Mouse (Mus musculus): ENCODE results near the gene Cramp1l.
"Not testable (repeated sequence)": the region's sequence is repeated elsewhere in the genome, so short reads cannot be mapped to it uniquely, and the experiment has no call there.

Gene Cramp1l

DNA sequence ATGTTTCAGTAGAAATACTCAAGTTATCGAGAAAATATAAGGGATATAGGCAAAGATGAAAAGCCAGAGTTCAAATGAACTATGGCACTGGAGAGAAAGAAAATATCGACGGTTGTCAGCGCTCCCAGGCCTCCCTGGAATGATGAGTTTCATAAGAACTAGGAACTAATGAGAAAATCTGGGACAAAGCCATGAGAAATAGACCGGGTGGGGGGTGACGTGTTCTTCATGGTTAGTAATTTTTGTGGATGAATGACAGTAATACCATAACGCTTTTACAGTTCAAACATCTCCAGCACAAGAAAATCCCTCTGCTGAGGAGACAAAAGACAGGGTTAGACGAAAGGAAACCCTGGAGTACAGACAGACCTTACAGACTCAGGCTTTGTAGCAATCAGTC lies 56.2 kb downstream of the Cramp1l start:
- DNase-seq (ENCODE audit: low read depth, low spot score): no peak

DNA sequence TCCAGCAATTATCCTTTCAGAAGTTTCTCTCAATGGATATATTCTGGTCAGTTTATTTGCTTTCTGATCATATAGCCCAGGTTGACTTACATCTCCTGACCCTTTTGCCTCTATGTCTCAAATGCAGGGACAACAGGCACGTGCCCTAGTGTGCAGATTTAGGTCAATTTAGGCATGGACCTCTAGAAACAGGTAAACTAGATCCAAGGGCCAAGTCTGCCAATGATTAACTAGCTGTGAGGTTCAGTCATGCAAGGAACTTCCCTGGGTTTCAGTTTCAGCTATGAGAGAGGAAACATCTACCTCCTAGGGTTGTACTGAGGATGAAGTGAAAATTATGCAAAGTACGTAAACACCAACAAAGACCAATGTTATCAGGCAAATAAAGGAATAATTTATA lies 62.3 kb downstream of the Cramp1l start:
- no peak for DNase-seq (ENCODE audit: low read depth, low spot score)

DNA sequence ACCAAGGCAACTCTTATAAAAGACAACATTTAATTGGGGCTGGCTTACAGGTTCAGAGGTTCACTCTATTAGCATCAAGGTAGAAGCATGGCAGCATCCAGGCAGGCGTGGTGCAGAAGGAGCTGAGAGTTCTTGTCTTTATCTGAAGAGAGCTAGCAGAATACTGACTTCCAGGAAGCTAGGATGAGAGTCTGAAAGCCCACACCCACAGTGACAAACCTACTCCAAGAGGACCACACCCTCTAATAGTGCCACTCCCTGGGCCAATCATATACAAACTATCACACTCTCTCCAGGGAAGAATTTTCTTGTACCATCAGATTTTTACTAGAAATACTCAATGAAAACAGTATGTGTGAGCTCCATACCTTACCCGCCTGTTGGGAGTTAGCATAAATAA lies 64.9 kb downstream of the Cramp1l start:
- no peak for DNase-seq (ENCODE audit: low read depth, low spot score)

DNA sequence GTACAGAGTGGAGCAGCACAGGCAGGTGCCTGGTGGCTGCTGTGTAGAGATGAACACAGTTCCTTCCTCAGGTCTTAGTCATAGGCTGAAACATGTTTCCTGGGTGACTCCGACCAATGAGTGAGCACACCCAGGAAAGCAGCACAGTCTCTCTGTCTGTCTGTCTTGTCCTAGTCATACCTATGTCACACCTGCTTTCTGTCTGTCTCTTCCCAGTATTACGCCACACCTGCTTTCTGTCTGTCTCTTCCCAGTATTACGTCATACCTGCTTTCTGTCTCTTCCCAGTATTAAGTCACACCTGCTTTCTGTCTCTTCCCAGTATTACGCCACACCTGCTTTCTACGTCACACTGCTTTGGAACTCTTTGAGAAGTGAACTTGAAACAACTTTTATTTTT lies 67.4 kb downstream of the Cramp1l start:
- no peak for DNase-seq (ENCODE audit: low read depth, low spot score)

DNA sequence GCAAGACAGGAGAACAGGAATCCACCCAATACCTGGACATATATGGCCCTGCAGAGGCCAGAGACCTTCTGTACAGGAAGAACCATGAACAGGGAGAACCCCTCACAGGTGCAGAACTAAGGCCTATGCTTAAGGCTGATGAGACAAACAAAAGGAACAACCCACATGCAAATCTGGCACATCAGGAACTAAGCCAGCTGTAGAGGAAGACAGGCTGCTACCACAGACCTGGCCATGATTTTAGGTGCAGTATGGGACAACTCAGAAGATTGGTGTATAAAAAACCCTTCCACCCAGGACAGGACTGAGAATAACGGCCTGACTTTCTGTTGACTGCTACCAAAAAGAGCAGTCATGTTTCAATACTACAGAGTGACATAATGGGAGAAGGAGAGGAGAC lies 72.0 kb downstream of the Cramp1l start:
- DNase-seq (ENCODE audit: low read depth, low spot score): not testable (repeated sequence)

DNA sequence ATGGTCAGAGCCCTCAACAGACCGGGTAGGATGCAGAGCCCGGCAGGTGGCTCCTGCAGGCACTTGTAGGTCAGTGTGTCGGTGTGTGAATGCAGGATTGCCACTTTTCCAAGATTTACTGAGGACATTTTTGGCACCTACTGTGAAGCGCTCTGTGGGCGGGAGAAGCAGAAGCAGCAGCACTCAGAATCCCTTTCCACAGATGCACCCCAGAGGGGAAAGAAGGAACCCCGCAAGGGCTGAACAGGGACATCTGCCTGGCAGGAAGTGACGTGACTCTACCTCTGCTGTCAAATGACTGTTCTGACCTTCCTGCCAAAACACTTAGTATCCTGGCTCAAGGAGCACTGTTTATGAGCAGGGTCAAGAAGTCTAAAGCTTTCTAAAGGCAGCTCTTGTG lies 72.6 kb downstream of the Cramp1l start:
- no peak for DNase-seq (ENCODE audit: low read depth, low spot score)

DNA sequence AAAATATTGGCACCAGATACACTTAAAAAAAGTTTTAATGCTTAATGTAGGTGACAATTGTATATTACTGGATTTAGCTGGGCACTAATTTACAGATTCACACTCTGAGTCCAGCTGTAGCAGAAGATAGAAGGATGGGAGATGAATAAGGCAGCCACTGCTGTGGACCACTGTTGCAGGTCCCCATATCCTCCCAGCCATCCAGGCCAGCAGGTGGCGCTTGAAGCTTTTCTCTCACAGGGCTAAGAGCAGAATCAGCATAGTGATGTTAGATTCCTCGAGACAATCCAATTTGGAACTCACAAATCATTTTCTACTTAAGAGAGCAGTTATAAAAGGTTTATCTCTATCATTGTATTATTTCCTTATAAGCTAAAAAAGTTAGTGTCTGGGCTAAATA lies 73.1 kb downstream of the Cramp1l start:
- DNase-seq (ENCODE audit: low read depth, low spot score): not testable (repeated sequence)

DNA sequence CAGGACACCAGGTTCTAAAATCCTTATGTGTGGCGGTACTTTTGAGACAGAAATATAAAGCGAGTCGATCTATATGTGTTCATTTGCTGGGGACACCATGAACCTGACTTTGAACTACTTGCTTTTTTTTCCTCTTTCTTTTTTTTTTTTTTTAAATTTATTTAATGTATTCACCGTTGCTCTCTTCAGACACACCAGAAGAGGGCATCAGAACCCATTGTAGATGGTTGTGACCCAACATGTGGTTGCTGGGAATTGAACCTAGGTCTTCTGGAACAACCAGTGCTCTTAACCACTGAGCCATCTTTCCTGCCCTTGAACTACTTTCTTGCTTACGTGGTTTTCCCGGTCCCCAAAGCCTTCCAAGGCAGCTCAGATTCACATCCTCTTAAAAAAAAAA lies 78.3 kb downstream of the Cramp1l start:
- DNase-seq (ENCODE audit: low read depth, low spot score): no peak

DNA sequence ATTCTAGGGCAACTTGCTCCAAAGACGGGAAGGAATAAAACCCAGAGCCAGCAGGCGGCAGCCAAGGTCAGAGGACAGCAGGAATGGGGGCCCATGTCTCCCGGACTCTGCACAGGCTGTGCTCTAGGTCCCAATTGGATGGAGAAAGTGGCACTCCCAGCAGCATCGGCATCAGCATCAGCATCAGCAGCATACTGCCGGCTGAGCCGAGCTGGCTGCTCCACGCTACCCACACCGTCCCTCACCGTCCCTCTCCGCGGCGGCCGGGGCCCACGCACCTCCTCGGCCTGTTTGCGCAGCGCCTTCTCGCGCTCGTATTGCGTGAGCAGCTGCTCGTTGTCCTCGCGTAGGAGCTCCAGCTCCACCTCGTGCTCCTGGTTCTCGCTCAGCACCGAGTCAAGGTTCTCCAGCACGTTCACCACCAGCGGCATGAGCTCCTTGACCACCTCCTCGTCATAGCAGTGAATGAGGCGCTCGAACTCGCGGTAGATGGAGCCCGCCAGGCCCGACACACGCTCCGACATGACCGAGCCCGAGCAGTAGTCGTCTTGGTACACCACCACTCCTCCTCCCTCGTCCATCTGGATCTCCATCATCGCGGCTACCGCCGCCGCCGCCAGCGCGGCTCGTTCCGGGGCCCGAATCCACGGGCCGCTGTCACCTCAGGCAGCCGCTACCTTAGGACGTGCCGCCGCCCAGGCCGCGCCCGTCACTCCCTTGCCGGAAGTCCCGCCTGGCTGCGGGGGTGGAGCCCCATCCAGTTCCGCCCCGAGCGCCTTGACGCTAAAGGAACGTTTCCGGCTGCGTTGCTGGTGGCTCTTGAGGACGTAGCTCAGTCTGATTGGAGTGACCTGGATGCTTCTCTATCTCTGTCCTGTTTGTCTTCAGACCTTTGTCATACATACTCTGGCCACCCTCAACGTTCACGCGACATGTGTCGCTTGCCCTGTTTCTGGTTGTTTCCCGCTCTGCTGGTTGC lies 79.0 kb downstream of the Cramp1l start, which contains the start of gene Mapk8ip3:
TSS of gene Mapk8ip3 (minus strand) at position 719 of the 979 bp plus-strand sequence.
- peak; percentile 85 for DNase-seq (ENCODE audit: low read depth, low spot score)

DNA sequence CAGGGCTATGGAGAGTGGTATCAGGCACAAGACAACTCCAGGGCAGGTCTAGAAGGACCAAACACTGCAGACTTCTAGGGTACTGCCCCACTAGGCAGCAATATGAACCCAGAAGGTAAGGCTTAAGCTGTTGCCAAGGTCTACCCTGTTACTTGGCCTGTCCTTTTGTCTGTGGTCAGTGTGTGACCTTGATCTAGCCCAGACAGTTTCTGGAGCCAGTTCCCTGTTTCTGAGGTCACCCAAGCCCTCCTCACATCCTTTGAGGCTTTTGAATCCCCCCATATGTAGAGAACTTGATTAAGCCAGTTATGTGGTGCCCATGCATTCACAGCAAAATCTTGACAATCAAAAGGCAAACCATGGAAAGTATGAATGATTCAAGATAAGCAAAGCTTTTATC lies 79.9 kb downstream of the Cramp1l start:
- DNase-seq (ENCODE audit: low read depth, low spot score): no peak

DNA sequence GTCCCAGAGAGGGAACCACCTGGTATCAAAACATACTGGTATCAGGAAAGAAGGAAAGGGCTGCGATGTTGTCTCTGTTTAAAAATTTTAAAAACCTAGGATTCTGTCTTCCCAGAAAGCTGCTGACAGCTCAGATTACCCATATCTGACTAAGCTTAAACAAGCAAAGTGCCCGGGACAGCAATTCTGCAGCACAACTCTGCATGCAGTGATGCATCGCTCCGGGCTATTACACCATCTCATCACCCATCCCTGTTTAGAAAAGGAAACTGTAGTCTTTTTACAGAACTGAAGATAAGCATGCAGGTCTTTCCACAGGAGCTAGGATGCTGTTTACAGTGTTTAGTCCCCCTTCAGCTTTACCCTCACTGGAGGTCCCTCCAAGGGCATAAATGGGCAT lies 80.7 kb downstream of the Cramp1l start:
- no peak for DNase-seq (ENCODE audit: low read depth, low spot score)

DNA sequence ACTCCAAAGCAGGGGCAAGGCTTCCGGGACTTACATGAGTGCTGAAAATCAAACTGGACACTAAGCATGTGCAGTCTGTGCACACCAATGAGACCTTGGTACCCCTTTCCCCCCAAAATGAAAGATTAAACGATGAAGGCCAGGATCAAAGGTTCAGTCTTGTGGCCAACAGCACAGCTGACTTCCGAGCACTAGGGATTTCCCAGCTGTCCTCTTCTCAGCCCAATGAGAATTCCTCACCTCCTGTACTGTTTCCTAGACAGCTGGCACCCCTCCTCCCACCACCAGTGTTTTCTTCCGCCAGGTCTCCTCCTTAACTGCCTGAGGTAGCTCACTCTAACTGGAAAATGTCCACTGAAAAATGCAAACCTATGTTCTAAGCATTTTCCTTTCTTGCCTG lies 82.4 kb downstream of the Cramp1l start:
- DNase-seq (ENCODE audit: low read depth, low spot score): no peak

DNA sequence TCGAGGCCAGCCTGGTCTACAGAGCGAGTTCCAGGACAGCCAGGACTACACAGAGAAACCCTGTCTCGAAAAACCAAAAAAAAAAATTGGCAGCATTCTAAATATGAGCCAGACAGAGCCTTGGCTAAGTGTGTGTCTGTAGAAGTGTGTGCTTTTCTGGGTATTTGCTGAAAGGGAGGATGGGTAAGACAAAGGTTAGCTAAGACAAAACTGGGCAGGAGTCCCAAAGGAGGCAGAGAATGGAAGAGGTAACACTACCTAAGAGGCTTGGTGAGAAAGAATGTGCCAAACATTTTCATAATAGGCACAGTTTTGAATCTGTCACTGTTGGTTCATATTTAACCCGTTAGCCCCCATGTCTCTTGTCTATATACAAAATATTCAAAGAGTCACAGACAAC lies 83.2 kb downstream of the Cramp1l start:
- no peak for DNase-seq (ENCODE audit: low read depth, low spot score)

DNA sequence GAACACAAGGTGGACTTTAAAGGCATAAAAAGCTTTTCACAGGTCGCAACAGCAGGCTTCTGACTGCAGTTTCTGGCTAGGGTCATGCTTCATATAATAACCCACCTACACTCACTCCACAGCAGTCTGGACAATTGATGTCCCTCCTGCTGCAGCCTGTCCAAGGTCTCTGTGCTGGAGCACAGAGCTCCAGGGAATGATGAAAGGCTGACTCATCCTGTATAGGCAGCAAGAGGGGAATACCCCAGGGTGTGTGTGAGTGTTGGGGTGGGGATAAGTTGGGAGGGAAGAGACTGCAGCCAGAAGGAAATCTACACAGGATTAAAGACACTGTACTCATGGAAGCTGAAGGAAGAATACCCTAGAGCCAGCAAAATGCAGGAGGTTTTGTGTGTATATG lies 86.1 kb downstream of the Cramp1l start:
- DNase-seq (ENCODE audit: low read depth, low spot score): no peak

DNA sequence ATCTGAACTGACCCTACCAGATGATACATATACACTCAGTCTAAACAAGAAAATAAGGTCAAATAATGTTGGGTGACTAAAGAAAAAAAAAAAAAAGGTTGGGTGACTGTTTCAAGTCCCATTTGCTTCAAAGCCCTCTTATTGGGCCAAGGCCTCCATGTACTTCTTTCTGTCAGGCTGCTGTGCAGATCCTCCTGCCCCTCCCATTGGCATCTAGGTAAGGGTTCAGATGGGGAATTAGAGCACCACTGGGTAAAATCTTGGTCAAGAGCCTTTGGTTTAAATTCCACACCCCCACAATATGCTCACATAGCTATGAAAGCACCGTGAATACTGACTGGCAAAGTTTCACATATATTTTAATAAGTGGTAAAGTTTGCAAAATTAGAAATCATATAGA lies 92.3 kb downstream of the Cramp1l start:
- DNase-seq (ENCODE audit: low read depth, low spot score): no peak

DNA sequence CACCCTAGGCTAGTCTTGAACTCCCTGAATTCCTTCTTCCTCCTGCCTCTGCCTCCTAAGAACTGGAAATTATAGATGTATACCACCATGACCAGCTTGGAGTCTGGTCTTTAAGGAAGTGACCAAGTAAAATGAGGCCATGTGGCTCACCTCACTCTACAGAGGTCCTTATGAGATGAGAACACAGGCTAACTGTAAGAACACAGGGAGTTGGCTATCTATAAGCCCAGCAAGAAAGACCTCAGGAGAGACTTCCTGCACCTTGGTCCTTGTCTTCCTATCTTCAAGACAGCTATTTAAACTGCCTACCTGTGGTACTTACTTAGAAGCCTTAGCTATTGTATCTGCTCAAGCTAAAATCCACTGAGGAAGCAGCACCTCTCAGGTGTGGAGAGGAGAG lies 101.6 kb downstream of the Cramp1l start:
- DNase-seq (ENCODE audit: low read depth, low spot score): no peak
